In the genomic region with DNA sequence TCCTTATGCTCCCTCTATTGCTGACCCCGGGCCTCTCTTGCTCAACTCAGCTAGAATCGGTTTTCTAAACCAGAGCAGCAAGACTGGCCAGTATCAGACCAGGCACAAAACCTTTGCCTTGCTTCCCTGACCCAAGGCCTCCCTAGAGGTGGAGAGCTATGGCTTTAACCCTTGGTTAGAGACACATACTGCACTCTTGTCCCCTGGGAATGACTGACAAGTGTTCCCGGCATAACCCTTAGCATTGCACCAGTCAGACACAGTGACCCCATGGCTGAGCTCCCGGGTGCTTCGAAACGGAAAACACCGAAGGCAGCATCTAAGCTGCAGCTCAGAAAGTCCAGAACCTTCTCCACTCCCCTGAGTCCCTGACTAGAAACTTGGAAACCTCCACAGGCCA, we compare ENCODE assay signal across 17 mouse cellular contexts.
DNase-seq lines count a peak whose midpoint lies in the region; ATAC-seq and TF ChIP-seq lines count a peak whose summit lies in the region.
"Had no signal": no experiment of that assay in that cellular context is flagged by ENCODE, and none has a peak within 500 bp of the region (broad histone marks: within the 10 kb centered on the region; RNA-seq: fewer than 3 reads in every experiment).

No protein-coding gene starts in this region.

- no peak for ATAC-seq in forebrain, embryonic 16.5 days
- ATAC-seq in lung, embryonic 14.5 days (ENCODE audit: insufficient read depth) = no peak
- no peak for ATAC-seq in lung, postnatal 0 days
- ATAC-seq in hindbrain, embryonic 14.5 days (ENCODE audit: low FRiP score) = no peak
- ATAC-seq in activated CD4-positive, CD25-positive, alpha-beta regulatory T cell, adult 4 months = no peak
- ATAC-seq: liver, embryonic 12.5 days had no signal

- H3K4me3 ChIP-seq in forebrain, embryonic 10.5 days = no peak overlapping the region
- H3K4me3 ChIP-seq in forebrain, embryonic 16.5 days (replicated peaks; ENCODE audit: low read length) = no peak overlapping the region
- H3K4me3 ChIP-seq in lung, embryonic 14.5 days (ENCODE audit: low read depth, low read length) = no peak overlapping the region
- H3K4me3 ChIP-seq in lung, postnatal 0 days (ENCODE audit: low read depth, low read length) = no peak overlapping the region
- no peak overlapping the region for H3K4me3 ChIP-seq in hindbrain, embryonic 14.5 days (replicated peaks; ENCODE audit: low read length)
- H3K4me3 ChIP-seq: embryonic facial prominence, embryonic 13.5 days; liver, embryonic 12.5 days had no signal

- intact Hi-C loops in gastrocnemius, postnatal 36 days (cut with DNase I) = no loop called here

- H3K36me3 ChIP-seq in forebrain, embryonic 10.5 days (replicated peaks) = peaks cover 100% of the 10 kb centered on the region
- H3K36me3 ChIP-seq in forebrain, embryonic 16.5 days (ENCODE audit: control insufficient read depth, insufficient read depth) = peaks cover 10% of the 10 kb centered on the region
- H3K36me3 ChIP-seq in lung, embryonic 14.5 days (ENCODE audit: insufficient read depth) = peaks cover 90% of the 10 kb centered on the region
- H3K36me3 ChIP-seq in lung, postnatal 0 days (ENCODE audit: insufficient read depth, low read length) = peaks cover 29% of the 10 kb centered on the region; the same call in 1 of the 2 replicates
- H3K36me3 ChIP-seq in hindbrain, embryonic 14.5 days (replicated peaks; ENCODE audit: control insufficient read depth, insufficient read depth) = peaks cover 80% of the 10 kb centered on the region

- H3K9me3 ChIP-seq in forebrain, embryonic 10.5 days = no peaks in the 10 kb centered on the region
- H3K9me3 ChIP-seq in forebrain, embryonic 16.5 days (ENCODE audit: control insufficient read depth, low read length) = no peaks in the 10 kb centered on the region
- H3K9me3 ChIP-seq in lung, embryonic 14.5 days (ENCODE audit: low read depth, low read length) = no peaks in the 10 kb centered on the region
- H3K9me3 ChIP-seq in lung, postnatal 0 days (ENCODE audit: low read length) = no peaks in the 10 kb centered on the region
- H3K9me3 ChIP-seq in hindbrain, embryonic 14.5 days (ENCODE audit: control insufficient read depth, low read length) = no peaks in the 10 kb centered on the region
- H3K9me3 ChIP-seq: embryonic facial prominence, embryonic 13.5 days; liver, embryonic 12.5 days had no signal

- H3K27me3 ChIP-seq in forebrain, embryonic 10.5 days (ENCODE audit: poor library complexity, severe bottlenecking) = no peaks in the 10 kb centered on the region
- H3K27me3 ChIP-seq in forebrain, embryonic 16.5 days (replicated peaks; ENCODE audit: control insufficient read depth, insufficient read depth, low read length) = no peaks in the 10 kb centered on the region
- H3K27me3 ChIP-seq in lung, embryonic 14.5 days (ENCODE audit: insufficient read depth, low read length) = no peaks in the 10 kb centered on the region
- H3K27me3 ChIP-seq in lung, postnatal 0 days (replicated peaks; ENCODE audit: insufficient read depth, low read length) = no peaks in the 10 kb centered on the region
- no peaks in the 10 kb centered on the region for H3K27me3 ChIP-seq in hindbrain, embryonic 14.5 days (ENCODE audit: control insufficient read depth, insufficient read depth, low read length)
- H3K27me3 ChIP-seq: embryonic facial prominence, embryonic 13.5 days; liver, embryonic 12.5 days had no signal

- no peak for TF ChIP-seq EP300 in lung, postnatal 0 days (IDR thresholded peaks at IDR 0.05)

- peak overlapping the region; percentile 72; the same call in 1 of the 2 replicates for H3K27ac ChIP-seq in forebrain, embryonic 10.5 days
- H3K27ac ChIP-seq in forebrain, embryonic 16.5 days (ENCODE audit: low read length) = no peak overlapping the region
- peak overlapping the region; percentile 24; the same call in 1 of the 2 replicates for H3K27ac ChIP-seq in lung, embryonic 14.5 days (ENCODE audit: low read depth)
- H3K27ac ChIP-seq in lung, postnatal 0 days (ENCODE audit: low read length) = no peak overlapping the region
- H3K27ac ChIP-seq in hindbrain, embryonic 14.5 days = peak overlapping the region; percentile 2; the same call in 1 of the 2 replicates
- H3K27ac ChIP-seq: liver, embryonic 12.5 days had no signal

- H3K4me1 ChIP-seq in forebrain, embryonic 10.5 days = peaks cover 73% of the 10 kb centered on the region
- peaks cover 13% of the 10 kb centered on the region for H3K4me1 ChIP-seq in forebrain, embryonic 16.5 days (replicated peaks; ENCODE audit: control insufficient read depth, insufficient read depth, low read length)
- H3K4me1 ChIP-seq in lung, embryonic 14.5 days (ENCODE audit: insufficient read depth) = no peaks in the 10 kb centered on the region
- no peaks in the 10 kb centered on the region for H3K4me1 ChIP-seq in lung, postnatal 0 days (ENCODE audit: insufficient read depth, low read depth, low read length)
- H3K4me1 ChIP-seq in hindbrain, embryonic 14.5 days (replicated peaks; ENCODE audit: control insufficient read depth, insufficient read depth, low read length) = peaks cover 23% of the 10 kb centered on the region

- no peak for DNase-seq in forebrain, embryonic 10.5 days (ENCODE audit: extremely low spot score, low spot score)
- no peak for DNase-seq in lung, embryonic 14.5 days
- DNase-seq in lung, postnatal 0 days (ENCODE audit: low spot score) = no peak
- DNase-seq in hindbrain, embryonic 14.5 days (ENCODE audit: low spot score) = no peak
- DNase-seq in retina, postnatal 1 day = no peak
- DNase-seq in gastrocnemius, postnatal 36 days = no peak
- DNase-seq: adrenal gland, adult 8-10 months; cerebellum, postnatal 36 days; heart, adult 18-20 months; lung, postnatal 10 days; right cerebral cortex, adult 18-20 months; spleen, adult 18-20 months; thymus, postnatal 14 days had no signal

- no peak for TF ChIP-seq CTCF in lung, embryonic 14.5 days (IDR thresholded peaks at IDR 0.05; ENCODE audit: low read depth)
- TF ChIP-seq CTCF in lung, postnatal 0 days (IDR thresholded peaks at IDR 0.05) = no peak

- WGBS in forebrain, embryonic 10.5 days = 82% methylated on average over 7 of the region's 7 CpGs
- WGBS in forebrain, embryonic 16.5 days = 87% methylated on average over 7 of the region's 7 CpGs
- 88% methylated on average over 7 of the region's 7 CpGs for WGBS in lung, embryonic 14.5 days
- WGBS in lung, postnatal 0 days = 78% methylated on average over 7 of the region's 7 CpGs
- 83% methylated on average over 7 of the region's 7 CpGs for WGBS in hindbrain, embryonic 14.5 days

- no peak overlapping the region for H3K9ac ChIP-seq in forebrain, embryonic 16.5 days (replicated peaks; ENCODE audit: low read depth, low read length)
- no peak overlapping the region for H3K9ac ChIP-seq in lung, embryonic 14.5 days
- H3K9ac ChIP-seq in lung, postnatal 0 days (replicated peaks; ENCODE audit: low read depth) = no peak overlapping the region
- H3K9ac ChIP-seq in hindbrain, embryonic 14.5 days = no peak overlapping the region
- H3K9ac ChIP-seq: embryonic facial prominence, embryonic 13.5 days; liver, embryonic 12.5 days had no signal

- H3K4me2 ChIP-seq in forebrain, embryonic 16.5 days (ENCODE audit: low read length) = no peak overlapping the region
- H3K4me2 ChIP-seq in lung, embryonic 14.5 days = no peak overlapping the region
- no peak overlapping the region for H3K4me2 ChIP-seq in lung, postnatal 0 days (replicated peaks; ENCODE audit: low read depth, low read length)
- H3K4me2 ChIP-seq in hindbrain, embryonic 14.5 days (replicated peaks) = no peak overlapping the region
- H3K4me2 ChIP-seq: embryonic facial prominence, embryonic 13.5 days; liver, embryonic 12.5 days had no signal

Comparison
In these comparisons a context has a peak if more than half of its experiments do, and no peak if none do; other contexts are left out.
1. H3K27ac ChIP-seq: peak in forebrain, embryonic 10.5 days (single experiment), lung, embryonic 14.5 days (single experiment) and hindbrain, embryonic 14.5 days (single experiment); none in forebrain, embryonic 16.5 days (single experiment) and lung, postnatal 0 days (single experiment).